Mouse (Mus musculus) megakaryocyte, adult 5-6 weeks (primary cell): ENCODE results near the gene Ccnl1. TPM values are rescaled to one million over a fixed set of nuclear protein-coding genes. Genes with fewer than 3 reads are reported as not detected.
A peak's percentile ranks its signal among the peaks of the same experiment; 100 is the strongest.

Experiments
- ATAC-seq: 2 replicates; pipeline ENCODE4 v1.8.0; 2016; ENCODE audit warnings: mild to moderate bottlenecking, inconsistent platforms; ENCODE audit not compliant: poor library complexity, severe bottlenecking
- total RNA-seq, 2 experiments: library from RNA; stranded (forward) in 1 of 2; stranded (reverse) in 1 of 2; fragments of 153-499, 151-499 nt in 1 of 2; fragments of 221-1000, 200-1000 nt in 1 of 2; gene quantifications; 2 replicates each; pipeline versions ENCODE4 v1.2.3 to v1.2.4; 2015 to 2017

Gene Ccnl1
- total RNA-seq, 2 experiments from 2014 or later: 189 to 249 TPM

GRCm38 (mm10) chr3:65959416-65960001 lies 1.5 kb upstream of the Ccnl1 start:
- ATAC-seq: no peak

DNA sequence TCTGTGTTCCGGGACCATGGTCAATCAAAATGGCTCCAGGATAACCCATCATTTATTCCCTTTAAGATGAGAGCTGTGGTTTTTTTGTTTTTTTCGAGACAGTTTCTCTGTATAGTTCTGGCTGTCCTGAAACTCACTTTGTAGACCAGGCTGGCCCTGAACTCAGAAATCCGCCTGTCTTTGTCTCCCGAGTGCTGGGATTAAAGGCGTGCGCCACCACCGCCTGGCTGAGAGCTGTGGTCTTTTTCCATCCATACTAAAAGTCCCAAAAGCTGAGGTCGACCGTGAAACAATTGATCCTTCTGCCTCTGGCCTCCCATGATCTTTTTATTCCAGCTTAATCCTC lies 764 bp upstream of the Ccnl1 start:
- ATAC-seq: no peak

DNA sequence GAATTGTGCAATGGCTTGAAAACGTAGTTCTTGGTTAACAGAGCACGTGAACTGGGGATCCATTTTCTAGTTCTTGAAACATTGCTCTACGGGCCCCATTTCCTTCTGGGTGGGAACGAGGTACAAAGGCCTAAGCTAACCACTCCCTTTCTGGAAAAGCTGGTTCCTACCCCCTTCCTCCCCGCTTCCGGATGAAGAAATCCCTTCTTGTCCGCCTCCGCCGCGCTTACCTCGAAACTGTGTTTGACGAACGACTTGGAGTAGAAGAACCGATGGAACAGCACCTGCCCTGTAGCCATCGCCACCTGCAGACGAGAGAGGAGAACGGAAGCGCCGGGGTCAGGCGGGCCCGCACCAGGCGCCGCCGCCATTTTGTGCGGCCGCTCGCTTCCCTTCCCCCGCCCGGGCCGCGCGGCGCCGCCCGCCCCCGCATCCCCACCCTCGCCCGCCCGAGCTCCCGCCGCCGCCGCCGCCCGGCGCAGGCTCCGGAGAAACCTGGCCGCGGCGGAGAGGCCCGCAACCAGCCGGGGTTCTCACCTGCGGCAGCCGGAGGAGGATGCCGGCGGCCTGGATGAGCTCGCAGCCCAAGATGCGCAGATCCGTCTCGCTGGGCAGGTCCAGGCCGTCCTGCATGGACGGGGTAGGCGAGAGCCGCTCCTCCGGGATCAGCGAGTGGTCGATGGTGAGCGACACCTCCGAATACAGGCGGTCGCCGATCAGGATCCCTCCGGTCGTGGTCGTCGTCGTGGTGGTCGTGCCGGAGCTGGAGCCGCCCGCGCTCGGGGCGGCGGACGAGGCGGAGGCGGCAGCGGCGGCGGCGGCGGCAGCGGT lies 563 bp downstream of the Ccnl1 start:
- peak; percentile 53 for ATAC-seq

DNA sequence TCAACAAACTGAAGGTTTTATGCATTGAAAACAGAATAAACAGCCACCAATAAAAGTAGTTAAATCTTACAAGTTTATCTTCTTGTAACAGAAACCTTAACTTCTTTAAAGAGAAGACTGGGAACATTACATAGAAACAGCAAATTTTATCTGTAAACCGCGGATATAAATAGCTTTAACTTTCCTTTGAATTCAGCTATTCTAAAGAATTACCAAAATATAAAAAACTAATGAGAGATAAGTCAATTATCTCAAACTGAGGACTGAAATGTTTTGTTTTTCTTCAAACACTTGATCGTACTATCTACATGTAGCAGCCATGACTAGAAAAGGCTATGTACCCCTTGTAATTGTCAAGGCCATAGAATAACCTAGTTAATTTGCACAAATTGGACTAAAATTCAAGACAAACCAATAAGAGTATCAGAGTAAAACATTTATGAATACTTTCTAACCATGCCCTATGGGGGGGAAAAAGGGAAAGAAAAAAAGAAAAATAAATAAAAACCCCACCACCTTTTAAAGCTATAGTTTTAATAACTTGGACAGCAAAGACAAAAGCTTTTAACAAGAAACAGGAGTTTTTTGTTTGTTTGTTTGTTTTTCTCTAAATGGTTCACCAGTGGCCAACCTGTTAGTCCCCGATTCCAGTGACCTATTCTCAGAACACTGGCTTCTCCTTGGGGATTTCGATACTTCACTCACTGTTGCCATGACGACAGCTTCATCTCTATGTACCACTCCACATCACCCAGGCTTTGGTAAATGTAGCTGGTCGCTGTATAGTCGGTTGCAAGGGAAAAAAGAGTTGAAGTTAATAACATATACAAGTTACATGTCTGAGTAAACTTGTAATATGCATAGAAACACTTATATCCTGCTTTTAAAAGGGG lies 3.3 kb downstream of the Ccnl1 start:
- ATAC-seq: no peak

DNA sequence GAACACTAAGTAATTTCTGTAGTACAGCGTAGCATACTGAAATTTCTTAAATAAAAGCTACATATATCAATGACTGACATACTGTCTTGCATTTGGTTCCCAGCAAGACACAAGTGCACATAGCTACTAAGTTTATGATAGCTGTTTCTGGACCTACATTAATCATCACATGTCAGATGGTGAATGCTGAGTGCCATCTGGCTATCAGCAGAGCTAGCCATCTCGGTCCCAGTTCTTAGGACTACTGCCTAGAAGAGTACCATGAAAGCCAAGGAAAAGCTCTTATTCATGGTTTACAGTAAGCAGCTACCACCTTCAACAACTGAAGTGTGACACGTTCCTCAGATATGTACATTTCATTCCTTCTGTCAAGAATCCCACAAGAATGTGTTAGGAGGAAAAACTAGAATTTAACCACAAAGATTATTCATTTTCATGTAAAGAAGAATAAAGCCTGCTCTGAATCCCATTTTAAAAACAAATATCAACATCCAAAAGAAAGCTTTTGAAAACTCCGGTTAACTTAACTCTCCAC lies 7.2 kb downstream of the Ccnl1 start:
- no peak for ATAC-seq

- peak; percentile 69 for ATAC-seq
Observed at GRCm38 (mm10) chr3:65950304-65950703, 7.7 kb downstream of the Ccnl1 start.

GRCm38 (mm10) chr3:65945277-65945932 lies 12.6 kb downstream of the Ccnl1 start:
- ATAC-seq: no peak

DNA sequence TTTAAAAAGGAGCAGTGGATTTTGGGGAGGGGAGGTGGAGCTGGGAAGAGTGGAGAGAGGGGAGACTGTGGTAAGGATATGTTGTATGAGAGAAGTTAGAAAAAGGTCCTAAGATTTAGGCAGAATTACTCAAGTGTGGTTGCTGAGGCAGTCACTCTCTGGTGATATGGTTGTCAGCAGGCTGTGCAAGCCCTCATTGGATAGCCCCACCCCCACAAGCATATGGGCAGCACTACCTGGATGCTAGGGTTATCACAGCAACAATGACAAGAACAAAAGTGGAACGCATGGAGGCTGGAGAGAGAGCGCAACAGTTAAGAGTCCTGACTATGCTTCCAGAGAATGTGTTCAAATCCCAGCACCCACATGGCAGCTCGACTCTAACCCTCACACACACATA lies 13.3 kb downstream of the Ccnl1 start:
- ATAC-seq: no peak

- ATAC-seq: no peak
Observed at GRCm38 (mm10) chr3:65943453-65943852, 14.6 kb downstream of the Ccnl1 start.

DNA sequence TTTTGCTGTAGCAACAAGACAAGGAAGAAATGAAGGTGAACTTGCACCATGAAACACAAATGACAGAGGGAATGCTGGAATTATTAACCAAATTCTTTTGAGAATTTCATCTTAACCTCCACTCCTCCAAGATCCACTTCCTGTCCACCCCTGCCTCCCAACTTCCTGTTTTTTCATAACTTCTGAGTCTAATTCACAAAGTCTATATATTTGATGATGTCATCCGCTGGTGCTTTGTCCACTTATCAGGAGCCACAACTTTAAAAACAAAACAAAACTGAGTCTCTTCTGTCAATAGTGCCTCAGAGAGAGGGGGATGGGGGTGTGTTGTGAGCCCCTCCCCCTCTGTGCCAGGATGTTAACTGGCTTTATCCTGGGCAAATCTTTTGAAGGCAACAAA lies 17.0 kb downstream of the Ccnl1 start:
- ATAC-seq: peak; percentile 63

GRCm38 (mm10) chr3:65938211-65938610 lies 19.8 kb downstream of the Ccnl1 start:
- peak; percentile 87 for ATAC-seq

DNA sequence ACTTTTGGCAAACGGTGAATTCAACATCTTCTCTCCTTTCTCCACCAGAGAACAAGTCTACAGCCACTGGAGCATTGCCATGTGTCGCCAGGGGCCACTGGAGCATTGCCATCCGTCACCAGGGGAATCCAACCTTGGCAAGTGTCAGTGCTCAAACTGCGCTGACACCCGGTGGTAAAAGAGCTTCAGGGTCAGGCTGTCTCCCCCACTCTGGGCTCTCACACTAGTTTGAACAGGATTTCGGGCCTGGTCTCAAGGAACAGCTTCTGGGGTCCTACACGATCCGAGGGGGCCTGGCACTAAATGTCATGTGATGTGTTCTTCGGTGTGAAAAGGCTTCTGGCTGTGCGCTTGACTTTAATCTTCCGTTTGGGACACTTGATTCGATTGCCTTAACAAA lies 21.7 kb downstream of the Ccnl1 start:
- ATAC-seq: no peak

DNA sequence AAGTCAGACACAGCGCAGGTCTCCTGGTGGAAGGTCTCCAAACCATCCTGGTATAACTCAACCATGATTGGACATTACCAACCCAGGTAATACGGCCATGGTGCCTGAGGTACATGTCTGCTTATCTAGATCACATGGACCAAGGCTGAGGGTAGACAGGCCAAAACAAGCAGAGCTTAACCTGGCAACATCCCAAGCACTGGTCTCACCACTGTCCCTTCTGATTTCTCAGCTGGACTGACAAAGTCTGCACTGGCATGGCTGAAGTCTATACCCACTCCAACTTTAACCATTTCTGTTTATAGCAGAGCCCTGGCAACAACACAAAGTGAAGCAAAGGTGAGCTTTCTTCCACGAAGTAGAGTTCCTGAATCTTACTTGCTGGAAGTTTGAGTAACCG lies 22.9 kb downstream of the Ccnl1 start:
- ATAC-seq: no peak

DNA sequence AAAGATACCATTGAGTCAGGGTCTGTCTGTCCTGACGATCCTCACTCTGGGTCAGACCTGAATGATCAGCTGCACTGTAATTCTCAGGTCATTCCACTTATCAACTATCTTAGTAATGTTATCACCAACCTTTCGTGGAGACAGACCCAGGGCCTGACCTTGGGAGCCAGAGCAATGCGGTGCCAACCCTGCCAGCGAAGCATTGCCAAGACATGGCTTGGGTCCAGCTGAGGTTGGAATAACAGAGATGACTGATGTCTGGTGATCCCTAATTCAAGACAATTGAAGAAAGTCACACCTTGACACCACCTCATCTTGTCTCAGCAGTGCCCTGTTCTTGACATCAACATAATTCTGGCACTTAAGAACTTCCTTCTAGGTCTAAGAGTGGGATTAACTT lies 24.3 kb downstream of the Ccnl1 start:
- no peak for ATAC-seq

GRCm38 (mm10) chr3:65931542-65931941 lies 26.5 kb downstream of the Ccnl1 start:
- no peak for ATAC-seq

DNA sequence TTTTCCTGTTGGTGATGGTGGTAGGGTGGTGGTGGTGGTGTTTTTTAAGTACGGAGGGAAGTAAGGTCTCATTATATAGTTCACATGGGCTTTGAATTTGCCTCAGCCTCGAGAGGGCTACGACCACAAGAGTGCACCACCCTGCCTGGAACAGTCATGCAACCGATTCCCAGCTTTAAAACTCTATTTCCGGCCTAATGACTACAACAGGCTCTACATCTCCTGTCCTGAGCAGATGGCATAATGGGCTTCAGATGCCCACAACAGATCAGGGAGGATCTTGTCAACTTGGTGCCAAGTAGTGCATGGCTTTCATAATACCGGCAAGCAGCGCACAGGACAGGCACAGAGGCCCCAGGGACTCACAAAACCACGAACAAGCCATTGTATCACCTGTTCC lies 27.4 kb downstream of the Ccnl1 start:
- ATAC-seq: no peak

GRCm38 (mm10) chr3:65929821-65930633 lies 28.0 kb downstream of the Ccnl1 start:
- ATAC-seq: peak; percentile 51

DNA sequence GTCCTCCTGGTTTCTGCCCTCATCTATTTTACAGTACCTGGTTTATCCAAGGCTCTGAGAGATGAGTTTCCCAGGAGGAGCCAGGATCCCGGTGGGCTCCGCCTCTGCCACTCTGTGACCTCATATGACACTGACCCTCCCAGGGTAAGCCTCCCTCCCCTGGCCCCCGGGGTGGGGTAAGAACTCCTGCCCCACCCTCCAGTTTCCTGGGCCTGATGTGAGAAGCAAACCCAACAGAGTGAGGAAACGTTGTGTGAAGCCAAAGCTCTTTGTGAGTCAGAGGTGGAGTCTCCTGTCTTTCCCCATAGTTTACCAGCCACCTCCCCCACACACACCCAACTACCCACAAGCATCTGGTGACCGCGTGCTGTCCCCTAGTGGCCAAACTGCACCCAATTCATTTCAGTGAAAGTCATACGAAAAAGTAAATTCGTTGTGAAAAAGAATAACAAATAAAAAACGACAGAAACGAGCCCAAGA lies 28.7 kb downstream of the Ccnl1 start:
- peak; percentile 86 for ATAC-seq

- ATAC-seq: no peak
Observed at GRCm38 (mm10) chr3:65928614-65929272, 29.3 kb downstream of the Ccnl1 start.
